Mouse (Mus musculus) bone marrow macrophage, adult 2 months (primary cell): Measurements from ENCODE around the gene Sptssa. TPM values are rescaled to one million over a fixed set of nuclear protein-coding genes. Genes with fewer than 3 reads are reported as not detected.

Experiments
- H3K27ac ChIP-seq: 2 replicates; pipeline ENCODE4 v1.5.1; 2012; ENCODE audit warnings: low read depth, low read length; ENCODE audit not compliant: insufficient read depth
- H3K4me1 ChIP-seq: 2 replicates; pipeline ENCODE4 v1.6.1; 2012; ENCODE audit warnings: low read length; ENCODE audit not compliant: control insufficient read depth, insufficient read depth
- H3K4me3 ChIP-seq: 2 replicates; pipeline ENCODE4 v1.5.1; 2012; ENCODE audit warnings: mild to moderate bottlenecking, low read length, moderate library complexity; ENCODE audit not compliant: insufficient read depth
- CTCF ChIP-seq: IDR thresholded peaks from 2 replicates; pipeline ENCODE4 v1.5.1; 2012; ENCODE audit warnings: low read depth, mild to moderate bottlenecking, low read length, moderate library complexity
- POLR2A ChIP-seq: IDR thresholded peaks from 2 replicates; pipeline ENCODE4 v1.6.1; 2012; ENCODE audit warnings: mild to moderate bottlenecking, low read depth, low read length, borderline replicate concordance
- polyA plus RNA-seq: library from polyadenylated mRNA; stranded (reverse); fragments of >200 nt; gene quantifications from 2 replicates; pipeline ENCODE4 v1.2.4, GENCODE M21; 2012; ENCODE audit not compliant: missing spikeins, insufficient read depth, insufficient read length

The Sptssa gene
- 239 and 270 TPM in 2 replicates for polyA plus RNA-seq

DNA sequence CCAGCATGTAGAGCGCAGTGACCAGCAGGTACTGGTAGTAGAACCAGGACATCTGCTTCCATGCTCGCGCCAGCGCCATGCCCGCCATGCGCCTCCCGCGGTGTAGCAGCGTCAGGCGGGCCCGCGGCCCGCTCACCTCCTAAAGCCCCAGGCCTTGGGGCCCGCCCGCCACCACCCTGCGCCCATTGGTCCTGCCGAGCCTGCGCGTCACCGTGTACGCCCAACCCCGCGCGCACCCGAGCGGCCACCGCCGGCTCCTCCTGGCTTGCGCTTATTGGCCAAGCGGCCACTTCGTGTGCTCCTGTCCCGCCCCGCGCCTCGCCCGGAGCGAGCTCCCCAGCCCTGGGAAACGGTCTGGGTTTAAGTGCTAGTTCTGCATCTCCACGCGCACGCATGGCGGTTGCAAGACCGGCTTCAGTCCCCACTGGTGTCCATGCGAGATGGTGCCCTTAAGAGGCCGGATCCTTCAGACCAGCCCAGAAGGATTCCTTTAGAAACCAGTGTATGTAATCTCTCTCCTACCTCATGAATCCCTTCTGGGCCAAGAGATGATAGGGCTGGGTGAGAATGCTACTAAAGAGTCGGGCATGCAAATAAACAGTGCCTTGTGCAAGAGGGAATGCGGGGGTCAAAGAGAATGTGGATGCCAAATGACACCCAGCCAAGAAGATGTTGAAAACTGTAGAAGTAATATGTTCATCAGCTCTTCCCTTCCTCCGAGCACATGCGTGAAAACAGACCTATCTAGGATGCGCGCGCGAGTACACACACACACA is at the start of gene Sptssa:
Gene Sptssa, minus strand, starts transcription at position 178 of the 776 bp plus-strand sequence.
- peak within 1 kb of the TSS; percentile 85 for H3K4me3 ChIP-seq
- peaks cover 39% of the 10 kb centered on the region for H3K4me1 ChIP-seq
- peak within 1 kb of the TSS; percentile 95 for H3K27ac ChIP-seq
- no peak for TF ChIP-seq CTCF
- TF ChIP-seq POLR2A: 0 out of 2 replicates have a peak, but pooled peaks have one; percentile 17

DNA sequence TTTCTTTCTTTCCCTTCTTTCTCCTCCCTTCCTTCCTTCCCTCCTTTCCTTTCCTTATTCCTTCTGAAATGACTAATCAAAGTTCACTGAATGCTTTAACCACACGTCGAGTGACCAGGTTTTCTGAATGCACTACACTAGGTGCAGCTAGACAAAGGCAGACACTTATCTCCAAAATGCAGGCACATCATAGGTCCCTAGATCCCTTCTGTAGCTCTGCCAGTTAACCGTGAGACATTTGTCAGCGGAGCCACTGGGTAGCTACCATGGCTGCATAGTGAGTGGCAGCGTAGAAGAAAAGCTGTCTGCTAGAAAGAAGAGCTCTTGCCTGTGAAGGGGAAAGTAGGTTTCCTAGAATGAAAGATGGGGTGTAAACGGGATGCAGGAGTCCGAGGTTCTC is 43.0 kb upstream of the Sptssa start:
- H3K4me3 ChIP-seq: no peak overlapping the region
- peaks cover under 1% of the 10 kb centered on the region; the same call in 1 of the 2 replicates for H3K4me1 ChIP-seq
- no peak for TF ChIP-seq CTCF
- TF ChIP-seq POLR2A: no peak
- H3K27ac ChIP-seq: no peak overlapping the region

DNA sequence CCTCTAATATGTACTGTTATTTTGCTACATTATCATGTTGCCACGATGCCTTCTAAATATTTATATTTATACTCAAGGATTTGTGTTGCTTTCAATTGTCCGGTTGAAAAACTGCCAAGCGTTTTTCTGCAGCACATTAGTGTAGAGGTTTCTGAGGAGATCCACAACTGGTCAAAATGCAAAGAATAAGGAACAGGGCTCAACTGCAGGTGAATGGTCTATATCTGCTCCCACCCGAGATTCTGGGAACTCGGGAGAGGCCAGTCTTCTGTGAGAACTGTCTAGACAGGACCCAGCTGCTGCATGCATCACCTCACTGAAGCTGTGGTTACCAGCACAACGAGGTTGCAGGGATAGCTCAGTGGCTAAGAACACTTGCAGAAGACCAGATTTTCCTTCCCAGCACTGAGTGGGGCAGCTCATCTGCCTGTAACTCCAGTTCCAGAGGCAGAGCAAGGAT is 41.4 kb upstream of the Sptssa start:
- Histone ChIP-seq H3K27ac (no peak overlapping the region), H3K4me1 (peaks cover 6% of the 10 kb centered on the region; the same call in 1 of the 2 replicates), H3K4me3 (no peak overlapping the region)
- TF ChIP-seq POLR2A (no peak), CTCF (no peak)

DNA sequence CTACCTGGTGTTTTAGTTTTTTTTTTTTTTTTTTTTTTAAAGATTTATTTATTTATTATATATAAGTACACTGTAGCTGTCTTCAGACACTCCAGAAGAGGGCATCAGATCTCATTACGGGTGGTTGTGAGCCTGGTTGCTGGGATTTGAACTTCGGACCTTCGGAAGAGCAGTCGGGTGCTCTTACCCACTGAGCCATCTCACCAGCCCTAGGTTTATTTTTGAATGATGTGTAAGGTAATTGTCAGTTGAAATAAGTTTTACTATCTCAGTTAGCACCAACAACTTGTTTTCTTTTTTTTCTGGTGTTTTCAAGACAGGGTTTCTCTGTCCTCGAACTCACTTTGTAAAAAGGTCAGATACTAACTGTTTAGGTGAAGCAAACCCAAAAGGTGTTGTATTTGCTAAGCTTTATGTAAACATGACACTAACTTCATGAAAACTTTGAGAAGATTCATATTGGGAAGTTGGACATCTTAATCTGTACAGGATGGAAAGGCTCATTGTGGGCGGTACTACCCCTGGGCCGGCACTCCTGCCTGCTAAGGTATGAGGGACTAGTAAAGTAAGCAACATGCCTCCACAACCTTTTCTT is 40.7 kb upstream of the Sptssa start:
- no peak overlapping the region for H3K27ac ChIP-seq
- peaks cover 6% of the 10 kb centered on the region; the same call in 1 of the 2 replicates for H3K4me1 ChIP-seq
- H3K4me3 ChIP-seq: no peak overlapping the region
- TF ChIP-seq POLR2A (peak; percentile 90; the same call in 1 of the 2 replicates), CTCF (no peak)

DNA sequence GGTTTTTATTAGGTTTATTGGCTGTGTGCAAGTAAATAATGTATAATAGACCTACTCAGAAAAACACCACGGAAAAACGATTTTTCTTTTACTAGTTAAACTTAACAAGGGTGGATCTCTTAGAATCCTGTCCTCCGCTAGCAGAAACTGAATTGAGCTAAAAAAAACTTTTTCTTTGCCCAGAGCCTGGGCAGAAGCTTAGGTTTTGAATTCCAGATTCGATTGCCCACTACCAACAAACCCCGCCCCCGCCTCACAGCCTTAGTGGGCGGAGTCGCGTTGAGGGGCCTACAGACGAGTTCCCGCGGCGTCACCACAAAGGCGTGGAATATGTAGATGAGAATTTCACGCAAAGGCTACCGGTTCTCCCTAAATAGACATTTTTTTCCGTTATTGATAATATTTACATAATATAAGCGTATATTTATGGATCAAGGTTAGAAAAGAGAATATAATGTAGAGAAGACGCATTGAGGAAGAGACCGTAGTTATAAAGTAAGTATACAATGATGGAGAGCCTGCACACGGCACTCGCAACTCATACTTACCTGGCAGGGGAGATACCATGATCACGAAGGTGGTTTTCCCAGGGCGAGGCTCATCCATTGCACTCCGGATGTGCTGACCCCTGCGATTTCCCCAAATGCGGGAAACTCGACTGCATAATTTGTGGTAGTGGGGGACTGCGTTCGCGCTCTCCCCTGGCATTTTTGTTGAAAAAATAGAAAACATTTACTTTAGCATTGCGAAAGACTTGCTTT is 40.0 kb upstream of the Sptssa start:
- H3K27ac ChIP-seq: peak overlapping the region; percentile 82
- peak; percentile 99 for TF ChIP-seq POLR2A
- no peak for TF ChIP-seq CTCF
- H3K4me1 ChIP-seq: peaks cover 6% of the 10 kb centered on the region; the same call in 1 of the 2 replicates
- peak overlapping the region; percentile 74 for H3K4me3 ChIP-seq

DNA sequence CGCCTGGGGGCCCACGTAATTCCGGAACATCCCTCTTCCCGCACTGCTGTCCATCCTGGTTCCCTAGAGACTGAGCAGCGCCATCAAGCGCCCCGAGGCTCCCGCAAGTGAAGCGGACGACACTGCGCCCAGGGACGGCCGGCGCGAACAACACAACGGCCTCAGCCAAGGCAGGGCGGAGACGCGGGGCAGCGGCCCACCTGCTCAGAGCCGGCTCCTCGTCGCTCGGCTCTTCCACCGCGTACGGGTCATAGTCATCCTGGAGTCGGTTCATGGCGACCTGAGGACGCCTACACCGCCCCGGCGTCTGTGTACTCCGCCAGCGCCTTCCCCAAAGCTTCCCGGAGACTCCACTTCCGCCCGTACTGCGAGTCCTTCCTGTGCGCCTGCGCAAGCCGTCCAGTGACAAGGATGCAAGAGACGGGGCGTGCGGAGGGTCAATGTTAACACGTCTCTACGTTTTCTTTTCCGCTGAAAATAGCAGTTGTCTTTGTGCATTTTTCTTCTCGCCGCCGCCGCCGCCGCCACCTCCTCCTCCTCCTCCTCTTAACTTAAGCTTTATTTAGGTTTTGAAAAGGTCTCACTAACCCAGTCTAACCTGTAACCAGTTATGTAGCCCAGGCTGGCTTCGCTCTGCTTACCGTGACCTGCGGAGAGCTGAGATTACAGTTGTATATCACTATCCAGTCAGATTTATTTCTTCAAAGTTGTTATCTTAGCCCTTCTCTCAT is 39.3 kb upstream of the Sptssa start, which contains the start of gene Eapp:
Gene Eapp, minus strand, starts transcription at position 387 of the 731 bp plus-strand sequence.
- TF ChIP-seq POLR2A (no peak), CTCF (no peak)
- H3K27ac ChIP-seq: peak within 1 kb of the TSS; percentile 82
- H3K4me3 ChIP-seq: peak within 1 kb of the TSS; percentile 74
- peaks cover 6% of the 10 kb centered on the region; the same call in 1 of the 2 replicates for H3K4me1 ChIP-seq

DNA sequence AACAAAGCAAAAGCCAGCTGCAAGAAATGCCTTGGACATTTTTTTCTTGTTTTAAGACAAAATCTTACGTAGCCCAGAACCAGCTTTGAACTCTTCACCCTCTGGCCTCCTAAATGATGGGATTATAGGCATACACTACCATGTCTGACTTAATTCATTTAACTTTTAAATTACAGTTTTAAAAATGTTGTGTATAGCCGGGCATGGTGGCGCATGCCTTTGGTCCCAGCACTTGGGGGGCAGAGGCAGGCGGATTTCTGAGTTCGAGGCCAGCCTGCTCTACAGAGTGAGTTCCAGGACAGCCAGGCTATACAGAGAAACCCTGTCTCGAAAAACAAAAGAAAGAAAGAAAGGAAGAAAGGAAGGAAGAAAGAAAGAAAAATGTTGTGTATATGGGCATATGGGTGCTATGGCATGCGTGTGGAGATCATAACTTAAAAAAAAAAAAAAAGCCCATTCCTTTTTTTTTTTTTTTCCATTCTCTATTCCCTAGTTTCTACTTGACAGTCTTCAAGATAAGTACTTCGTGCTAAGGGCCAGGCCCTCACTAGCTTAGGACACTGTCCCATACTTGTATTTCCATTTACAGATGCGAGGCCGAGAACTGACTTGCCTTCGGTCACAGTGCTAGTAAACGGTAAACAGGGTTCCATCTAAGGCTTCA is 38.6 kb upstream of the Sptssa start:
- H3K4me3 ChIP-seq: peak overlapping the region; percentile 74
- no peak for TF ChIP-seq POLR2A
- no peak for TF ChIP-seq CTCF
- peak overlapping the region; percentile 72 for H3K27ac ChIP-seq
- peaks cover 6% of the 10 kb centered on the region; the same call in 1 of the 2 replicates for H3K4me1 ChIP-seq

DNA sequence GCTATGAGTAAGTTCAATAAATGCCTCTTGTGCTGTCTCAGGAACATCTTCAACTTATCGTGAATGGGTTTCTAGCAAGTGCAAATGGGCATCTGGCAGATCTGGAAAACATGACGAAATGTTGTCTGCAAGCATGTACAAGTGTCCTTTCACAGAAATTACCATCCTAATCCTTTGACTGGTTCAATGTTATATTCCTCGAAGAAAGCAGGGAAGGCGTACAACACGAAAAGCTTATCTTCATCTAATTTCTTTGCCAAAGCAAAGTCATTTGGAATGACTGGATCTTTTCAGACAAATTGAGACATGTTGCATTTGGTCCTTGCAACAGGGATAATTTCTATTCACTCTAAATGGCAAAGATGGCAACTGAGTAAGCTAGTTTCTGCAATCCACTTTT is 32.7 kb upstream of the Sptssa start:
- H3K4me3 ChIP-seq: no peak overlapping the region
- TF ChIP-seq CTCF: no peak
- TF ChIP-seq POLR2A: no peak

More for the DNA sequence above, 32.7 kb upstream of the Sptssa start:
- Histone ChIP-seq H3K27ac (no peak overlapping the region), H3K4me1 (0 out of 2 replicates have a peak, but pooled peaks cover 4% of the 10 kb centered on the region)
